Mouse (Mus musculus) forebrain, embryonic 16.5 days (tissue): ENCODE measurements around the gene Hoxd8. TPM values are rescaled to one million over a fixed set of nuclear protein-coding genes. Genes with fewer than 3 reads are reported as not detected.

Experiments
- ATAC-seq: fragments of 200-750 bp; cut with Nextera tagmentation; 2 replicates; pipeline ENCODE4 v1.8.0; 2017; ENCODE audit warnings: mild to moderate bottlenecking, moderate library complexity
- H3K27ac ChIP-seq: fragments of 300-500 bp; sonication (generic); 2 replicates; pipeline ENCODE4 v1.5.1; 2014; ENCODE audit warnings: low read length, control low read depth
- H3K27me3 ChIP-seq: fragments of 300-500 bp; sonication (generic); replicated peaks from 2 replicates; pipeline ENCODE4 v1.6.1; 2014; ENCODE audit warnings: low read length; ENCODE audit not compliant: control insufficient read depth, insufficient read depth
- H3K36me3 ChIP-seq: fragments of 300-500 bp; sonication (generic); 2 replicates; pipeline ENCODE4 v1.6.1; 2014; ENCODE audit not compliant: control insufficient read depth, insufficient read depth
- H3K4me1 ChIP-seq: fragments of 300-500 bp; sonication (generic); replicated peaks from 2 replicates; pipeline ENCODE4 v1.6.1; 2014; ENCODE audit warnings: low read length; ENCODE audit not compliant: control insufficient read depth, insufficient read depth
- H3K4me2 ChIP-seq: fragments of 300-500 bp; sonication (generic); 2 replicates; pipeline ENCODE4 v1.6.1; 2014; ENCODE audit warnings: mild to moderate bottlenecking, low read length, control low read depth
- H3K4me3 ChIP-seq: fragments of 300-500 bp; sonication (generic); replicated peaks from 2 replicates; pipeline ENCODE4 v1.5.1; 2014; ENCODE audit warnings: mild to moderate bottlenecking, low read length, control low read depth
- H3K9ac ChIP-seq: fragments of 300-500 bp; sonication (generic); replicated peaks from 2 replicates; pipeline ENCODE4 v1.6.1; 2014; ENCODE audit warnings: low read depth, low read length, control low read depth
- H3K9me3 ChIP-seq: fragments of 300-500 bp; sonication (generic); 2 replicates; pipeline ENCODE4 v1.6.1; 2016; ENCODE audit warnings: low read length; ENCODE audit not compliant: control insufficient read depth
- WGBS: fragments of 180-500 bp; shearing (Covaris S2); extraction: QIAGEN DNeasy Blood & Tissue Kit; methylation state at CpG from one replicate; pipeline ENCODE4 v1.1.7; 2014; 5-methylcytosine and 5-hydroxymethylcytosine counted together
- polyA plus RNA-seq: library from polyadenylated mRNA; unstranded; fragments of >200 nt; fragmentation: Nextera tagmentation; extraction: Ambion mirVana; gene quantifications from 2 replicates; pipeline ENCODE4 v1.2.1, GENCODE M21; 2015

Hoxd8 gene
- polyA plus RNA-seq, 1 experiment from 2014 or later, result not detected

DNA sequence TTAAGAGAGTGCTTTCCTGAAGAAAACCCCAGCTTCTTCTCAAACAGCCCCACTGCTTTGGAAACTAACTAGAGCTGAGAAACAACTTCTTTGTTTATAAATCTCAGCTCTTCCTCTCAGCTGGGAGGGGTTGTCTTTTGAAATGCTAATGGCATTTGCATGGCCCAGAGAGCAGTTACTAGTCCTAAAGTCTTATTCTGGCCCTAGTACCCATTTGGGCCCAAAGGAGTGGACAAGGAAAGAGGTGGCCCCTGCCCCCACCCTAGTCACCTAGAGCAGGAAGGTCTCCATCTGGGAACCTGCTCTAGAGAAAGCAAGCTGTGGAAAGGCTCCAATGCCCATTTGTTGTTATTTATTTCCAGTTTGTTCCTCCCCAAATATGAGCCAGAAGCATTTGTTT, 26.6 kb downstream of the Hoxd8 start:
- H3K36me3 ChIP-seq, result no peaks in the 10 kb centered on the region
- ATAC-seq, result no peak
- H3K27ac ChIP-seq, result no peak overlapping the region
- H3K4me2 ChIP-seq, result no peak overlapping the region
- no peak overlapping the region for H3K9ac ChIP-seq
- no peak overlapping the region for H3K4me3 ChIP-seq
- no peaks in the 10 kb centered on the region for H3K9me3 ChIP-seq
- peaks cover 2% of the 10 kb centered on the region; the same call in 1 of the 2 replicates for H3K4me1 ChIP-seq
- H3K27me3 ChIP-seq, result peaks cover 85% of the 10 kb centered on the region

DNA sequence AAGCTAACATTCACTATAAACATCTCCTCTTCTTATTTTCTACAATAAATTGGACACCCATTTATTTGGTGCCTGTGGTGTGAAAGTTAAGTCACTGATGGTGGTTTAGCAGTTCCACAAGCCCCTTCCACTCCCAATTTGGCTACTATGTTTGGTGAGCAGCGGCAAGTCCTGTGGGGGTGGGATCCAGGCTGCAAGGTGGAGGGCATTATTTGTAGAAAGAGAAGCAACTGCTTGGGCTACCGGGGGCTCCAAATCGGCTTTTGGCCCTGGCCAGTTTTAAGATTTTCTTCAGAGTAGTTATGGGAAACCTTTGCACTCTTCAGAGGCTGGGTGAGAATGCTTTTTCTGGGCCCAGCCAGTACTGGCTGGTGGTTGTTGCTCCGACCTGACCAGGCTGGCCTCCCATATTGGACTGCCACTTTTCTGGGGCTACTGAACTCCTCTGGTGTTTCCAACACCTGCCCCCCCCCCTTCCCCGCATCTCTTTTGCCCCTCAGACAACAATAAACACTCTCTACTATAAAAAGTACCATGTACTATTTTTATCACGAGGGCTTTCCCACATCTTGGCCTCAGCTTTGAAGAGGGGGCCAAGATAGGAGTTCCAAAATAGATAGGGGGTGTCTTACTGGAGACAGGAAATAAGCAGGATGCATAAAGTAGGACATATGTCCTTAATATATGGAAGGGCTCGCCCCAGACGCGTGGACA, 27.5 kb downstream of the Hoxd8 start:
- no peak overlapping the region for H3K9ac ChIP-seq
- 4% methylated on average over 9 of the region's 9 CpGs for WGBS
- H3K27me3 ChIP-seq, result peaks cover 84% of the 10 kb centered on the region

GRCm38 (mm10) chr2:74732513-74733316, 28.3 kb downstream of the Hoxd8 start:
- under 1% methylated on average over 52 of the region's 52 CpGs for WGBS
- Histone ChIP-seq H3K4me1 (peaks cover 4% of the 10 kb centered on the region; the same call in 1 of the 2 replicates), H3K4me2 (no peak overlapping the region), H3K9ac (no peak overlapping the region), H3K27me3 (peaks cover 84% of the 10 kb centered on the region), H3K36me3 (no peaks in the 10 kb centered on the region), H3K4me3 (no peak overlapping the region), H3K9me3 (no peaks in the 10 kb centered on the region), H3K27ac (no peak overlapping the region)
- ATAC-seq, result no peak

More for the DNA sequence above, 27.5 kb downstream of the Hoxd8 start:
- Histone ChIP-seq H3K4me2 (no peak overlapping the region), H3K9me3 (no peaks in the 10 kb centered on the region), H3K36me3 (no peaks in the 10 kb centered on the region), H3K4me1 (peaks cover 4% of the 10 kb centered on the region; the same call in 1 of the 2 replicates), H3K27ac (no peak overlapping the region), H3K4me3 (no peak overlapping the region)
- no peak for ATAC-seq

GRCm38 (mm10) chr2:74733317-74733661, 28.9 kb downstream of the Hoxd8 start:
- no peak overlapping the region for H3K4me2 ChIP-seq
- 0% methylated on average over 12 of the region's 16 CpGs for WGBS
- peaks cover 84% of the 10 kb centered on the region for H3K27me3 ChIP-seq
- H3K36me3 ChIP-seq, result no peaks in the 10 kb centered on the region
- no peak overlapping the region for H3K27ac ChIP-seq
- H3K9ac ChIP-seq, result no peak overlapping the region
- ATAC-seq, result no peak
- H3K9me3 ChIP-seq, result no peaks in the 10 kb centered on the region
- no peak overlapping the region for H3K4me3 ChIP-seq
- H3K4me1 ChIP-seq, result peaks cover 4% of the 10 kb centered on the region; the same call in 1 of the 2 replicates

- 0% methylated on average over 6 of the region's 6 CpGs for WGBS
- H3K9me3 ChIP-seq, result no peaks in the 10 kb centered on the region
- H3K9ac ChIP-seq, result no peak overlapping the region
- peaks cover 84% of the 10 kb centered on the region for H3K27me3 ChIP-seq
- H3K4me1 ChIP-seq, result peaks cover 4% of the 10 kb centered on the region; the same call in 1 of the 2 replicates
- no peak for ATAC-seq
- H3K27ac ChIP-seq, result no peak overlapping the region
- H3K36me3 ChIP-seq, result no peaks in the 10 kb centered on the region
- no peak overlapping the region for H3K4me3 ChIP-seq
- no peak overlapping the region for H3K4me2 ChIP-seq
These were observed 29.4 kb downstream of the Hoxd8 start for GRCm38 (mm10) chr2:74733765-74734164.

DNA sequence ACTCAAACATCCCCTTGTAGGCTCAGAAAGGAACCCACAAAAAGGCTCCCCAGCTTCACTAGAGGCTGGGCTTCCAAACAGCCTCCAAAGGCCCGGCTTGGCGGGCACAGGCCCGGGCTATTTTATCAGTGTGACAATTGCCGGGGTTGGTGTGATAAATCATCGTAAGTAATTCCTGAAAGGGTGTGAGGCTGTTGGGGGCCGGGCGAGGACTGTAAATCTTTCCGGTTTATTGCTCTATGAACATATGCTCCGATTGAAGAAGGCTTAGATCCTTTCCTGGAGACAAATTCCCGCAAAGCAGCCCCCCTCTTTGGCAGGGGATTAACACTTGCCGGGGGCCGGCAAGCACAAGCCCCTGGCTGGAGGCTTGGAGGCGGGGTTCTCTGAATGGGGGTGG, 30.0 kb downstream of the Hoxd8 start:
- no peaks in the 10 kb centered on the region for H3K9me3 ChIP-seq
- no peak overlapping the region for H3K4me3 ChIP-seq
- peaks cover 4% of the 10 kb centered on the region; the same call in 1 of the 2 replicates for H3K4me1 ChIP-seq
- ATAC-seq, result no peak
- H3K27ac ChIP-seq, result no peak overlapping the region
- no peaks in the 10 kb centered on the region for H3K36me3 ChIP-seq
- no peak overlapping the region for H3K9ac ChIP-seq
- H3K4me2 ChIP-seq, result no peak overlapping the region
- WGBS, result under 1% methylated on average over 13 of the region's 13 CpGs
- peaks cover 84% of the 10 kb centered on the region for H3K27me3 ChIP-seq

- H3K27ac ChIP-seq, result no peak overlapping the region
- no peaks in the 10 kb centered on the region for H3K9me3 ChIP-seq
- no peak for ATAC-seq
- H3K9ac ChIP-seq, result no peak overlapping the region
- no peak overlapping the region for H3K4me2 ChIP-seq
- under 1% methylated on average over 27 of the region's 27 CpGs for WGBS
- H3K4me1 ChIP-seq, result peaks cover 4% of the 10 kb centered on the region; the same call in 1 of the 2 replicates
- H3K27me3 ChIP-seq, result peaks cover 86% of the 10 kb centered on the region
- H3K36me3 ChIP-seq, result no peaks in the 10 kb centered on the region
- H3K4me3 ChIP-seq, result no peak overlapping the region
These were observed 30.8 kb downstream of the Hoxd8 start for GRCm38 (mm10) chr2:74734996-74735811.

GRCm38 (mm10) chr2:74735851-74736687, 31.7 kb downstream of the Hoxd8 start:
- no peak overlapping the region for H3K4me2 ChIP-seq
- H3K4me3 ChIP-seq, result no peak overlapping the region
- H3K27ac ChIP-seq, result no peak overlapping the region
- H3K9me3 ChIP-seq, result no peaks in the 10 kb centered on the region
- H3K4me1 ChIP-seq, result peaks cover 4% of the 10 kb centered on the region; the same call in 1 of the 2 replicates
- ATAC-seq, result no peak
- peaks cover 82% of the 10 kb centered on the region for H3K27me3 ChIP-seq
- no peaks in the 10 kb centered on the region for H3K36me3 ChIP-seq
- WGBS, result under 1% methylated on average over 42 of the region's 42 CpGs
- H3K9ac ChIP-seq, result no peak overlapping the region
